Mouse (Mus musculus) liver, adult 2 months (tissue): ENCODE data around the gene Irf2.

Experiments used
- CTCF ChIP-seq: fragments of 200-500 bp; IDR thresholded peaks from 2 replicates; pipeline ENCODE4 v1.5.1; 2011; ENCODE audit warnings: low read depth, low read length, control low read depth
- POLR2A ChIP-seq: fragments of 200-500 bp; IDR thresholded peaks from 2 replicates; pipeline ENCODE4 v1.6.1; 2011; ENCODE audit warnings: low read length, control low read depth; ENCODE audit not compliant: insufficient read depth; ENCODE audit errors: extremely low read depth

GRCm38 (mm10) chr8:46761454-46761853, 21.9 kb downstream of the Irf2 start:
- no peak for TF ChIP-seq POLR2A
- TF ChIP-seq CTCF = no peak
